Mouse (Mus musculus) right cerebral cortex, adult 2 months (tissue): Measurements from ENCODE around the gene 4931422A03Rik.

Source experiments
- DNase-seq, 2 experiments: peaks; one replicate each; pipeline ENCODE4 v3.0.0; 2021 to 2022; ENCODE audit warnings: low spot score in 2 of 2

The 4931422A03Rik gene

DNA sequence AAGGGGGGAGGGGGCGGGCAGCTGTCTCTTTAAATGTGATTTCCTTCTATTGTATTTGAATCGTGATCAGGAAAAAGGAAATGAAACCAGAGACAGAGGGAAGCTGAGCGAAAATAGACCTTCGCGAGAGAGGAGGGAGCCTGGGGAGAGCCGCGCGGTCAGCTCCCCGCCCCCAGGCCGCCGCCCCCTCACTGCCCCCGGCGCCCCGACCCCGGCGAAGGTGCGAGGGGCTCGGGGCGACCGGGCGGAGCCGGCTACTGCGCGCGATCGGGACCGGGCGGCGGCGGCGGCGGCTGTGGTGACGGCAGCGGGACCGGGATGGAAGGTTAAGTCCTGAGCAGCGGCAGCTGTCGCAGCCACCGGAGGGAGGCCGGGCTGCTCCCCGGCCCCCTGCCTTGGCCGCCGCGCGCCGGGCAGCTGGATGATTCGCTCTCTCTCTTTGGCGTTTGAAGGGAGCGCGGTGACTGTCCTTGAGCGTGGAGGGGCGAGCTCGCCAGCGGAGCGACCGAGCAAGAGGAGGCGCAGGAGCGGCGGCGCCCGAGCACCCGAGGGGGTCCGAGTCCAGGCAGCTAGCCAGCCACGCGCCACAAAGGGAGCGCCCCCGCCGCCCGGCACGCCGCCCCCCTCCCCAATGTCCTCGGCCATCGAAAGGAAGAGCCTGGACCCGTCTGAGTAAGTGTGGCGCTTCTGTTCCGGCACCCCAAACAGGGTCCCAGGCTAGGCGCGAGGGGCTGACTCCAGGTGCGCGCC lies 57.9 kb downstream of the 4931422A03Rik start:
- peak in 1 of 2 experiments; percentile 22 for DNase-seq

DNA sequence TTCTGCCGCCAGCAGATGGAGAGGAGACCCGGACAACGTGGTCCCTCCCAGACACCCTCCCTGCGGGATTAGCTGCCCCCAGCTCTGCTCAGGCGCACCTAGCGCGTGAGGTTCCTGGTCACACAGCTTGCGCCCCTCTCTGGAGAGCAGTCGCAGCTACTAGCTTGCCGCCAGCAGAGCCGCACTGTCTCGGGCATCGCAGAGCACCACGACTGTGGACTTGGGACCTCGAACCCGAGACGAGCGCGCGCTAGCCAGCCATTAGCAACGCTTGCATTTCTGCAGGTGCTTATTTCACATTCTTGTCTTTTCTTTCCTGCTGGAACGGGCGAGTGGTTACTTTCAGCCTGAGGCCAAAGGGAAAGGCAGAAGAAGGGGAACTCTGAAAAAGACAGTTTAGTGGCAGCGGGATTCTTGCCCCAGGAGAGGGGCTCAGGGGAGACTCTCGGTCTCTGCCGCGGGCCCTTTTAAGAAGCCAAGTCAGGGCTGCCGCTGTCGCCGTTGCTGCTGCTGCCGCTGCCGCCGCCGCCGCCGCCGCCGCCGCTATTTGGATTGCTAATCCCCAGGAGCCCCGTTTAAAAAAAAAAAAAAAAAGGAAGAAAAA lies 58.6 kb downstream of the 4931422A03Rik start:
- DNase-seq = peak; percentile 66 to 68

DNA sequence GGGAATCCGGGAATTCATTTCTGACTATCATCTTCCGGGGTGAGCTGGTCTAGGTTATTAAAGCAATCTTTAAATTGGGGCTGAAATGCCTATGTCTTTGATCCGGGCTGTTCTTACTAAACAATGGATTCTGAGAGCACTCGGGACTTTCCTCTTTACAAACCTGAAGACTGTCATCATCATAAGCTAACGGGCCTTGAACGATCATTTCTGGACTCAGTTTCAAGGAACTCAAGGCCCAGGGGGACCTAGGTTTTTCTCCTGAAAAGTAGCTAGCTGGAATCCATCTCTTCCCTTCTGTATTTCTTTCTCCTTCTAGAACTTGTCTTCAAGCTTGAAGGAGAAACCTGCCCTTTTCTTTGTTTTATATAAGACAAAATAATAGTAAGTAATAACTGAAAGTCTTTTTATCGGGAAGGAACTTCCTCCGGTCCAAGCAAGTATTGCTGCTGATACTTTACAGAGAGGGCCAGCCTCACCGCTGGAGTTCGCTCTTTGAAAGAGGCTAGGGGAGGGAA lies 59.2 kb downstream of the 4931422A03Rik start:
- no peak for DNase-seq

DNA sequence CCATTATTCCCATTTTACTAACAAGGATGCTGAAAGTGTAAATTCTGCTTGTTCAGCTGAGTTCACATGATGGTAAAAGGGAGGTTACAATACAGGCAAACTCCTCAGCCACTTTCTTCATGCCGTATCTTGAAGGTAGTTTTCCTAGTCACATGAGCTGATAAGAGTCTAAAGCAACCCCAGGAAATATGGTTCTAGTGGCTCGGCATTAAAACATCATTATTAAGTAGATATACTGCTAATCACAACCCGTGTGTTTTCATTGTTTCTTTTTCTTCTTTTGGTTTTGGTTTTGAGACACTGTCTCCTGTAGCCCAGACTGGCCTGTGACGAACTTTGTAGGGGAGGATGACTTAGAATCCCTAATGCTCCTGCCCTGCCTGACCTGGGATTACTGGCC lies 60.0 kb downstream of the 4931422A03Rik start:
- DNase-seq = no peak

DNA sequence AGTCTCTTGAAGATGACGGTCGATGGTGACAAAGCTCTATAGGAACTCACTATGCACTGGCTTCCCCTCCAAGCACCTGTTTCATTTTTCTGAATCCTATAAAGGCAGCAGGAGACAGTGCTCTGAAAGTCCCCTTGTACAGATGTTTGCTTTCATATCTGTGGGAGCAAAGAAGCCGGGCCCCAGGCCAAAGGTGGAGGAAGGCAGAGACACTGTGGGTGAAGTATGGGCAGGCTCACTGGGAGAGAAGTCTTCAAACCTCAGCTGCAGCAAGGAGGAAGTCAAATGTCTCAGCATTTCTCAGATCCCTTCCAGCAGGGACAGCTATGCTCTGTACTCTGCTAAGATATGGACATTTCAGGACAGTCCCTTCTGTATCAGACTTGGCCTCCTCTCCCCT lies 62.8 kb downstream of the 4931422A03Rik start:
- no peak for DNase-seq

DNA sequence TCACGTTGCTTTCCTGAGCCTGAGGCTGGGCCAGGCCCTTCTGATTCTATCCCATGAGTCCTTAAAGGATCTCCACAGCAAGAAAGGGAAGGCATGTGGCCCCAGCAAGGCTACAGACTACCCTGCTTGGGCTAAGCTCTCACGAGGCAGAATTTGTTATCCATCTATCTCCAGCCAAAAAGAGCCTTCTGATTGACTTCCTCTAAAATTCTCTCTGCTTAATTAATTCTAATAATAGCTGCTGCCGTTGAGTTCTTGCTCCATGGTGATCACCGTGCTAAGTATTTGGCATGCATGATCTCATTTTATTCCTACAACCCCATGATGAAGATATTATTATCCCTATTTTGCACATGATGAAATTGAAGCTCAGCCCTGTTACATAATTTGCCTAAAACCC lies 65.8 kb downstream of the 4931422A03Rik start:
- DNase-seq = no peak

DNA sequence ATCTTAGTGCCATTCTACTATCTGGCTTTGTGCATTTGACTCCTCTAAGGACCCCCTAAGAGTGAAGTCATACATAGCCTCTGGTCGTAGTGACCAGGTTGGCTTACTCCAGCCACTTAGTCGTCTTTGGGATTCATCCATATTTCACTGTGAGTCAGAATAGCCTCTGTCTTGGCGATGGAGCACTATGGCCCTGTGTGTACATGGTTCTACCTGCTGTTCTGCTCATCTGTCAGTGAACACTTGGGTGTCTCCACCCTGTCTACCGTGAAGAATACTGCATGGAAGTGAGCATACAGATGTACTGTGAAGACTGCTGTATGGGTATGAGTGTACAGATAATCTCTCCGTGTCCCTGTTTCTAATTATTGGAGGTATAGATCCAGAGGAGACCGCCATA lies 68.6 kb downstream of the 4931422A03Rik start:
- no peak for DNase-seq

DNA sequence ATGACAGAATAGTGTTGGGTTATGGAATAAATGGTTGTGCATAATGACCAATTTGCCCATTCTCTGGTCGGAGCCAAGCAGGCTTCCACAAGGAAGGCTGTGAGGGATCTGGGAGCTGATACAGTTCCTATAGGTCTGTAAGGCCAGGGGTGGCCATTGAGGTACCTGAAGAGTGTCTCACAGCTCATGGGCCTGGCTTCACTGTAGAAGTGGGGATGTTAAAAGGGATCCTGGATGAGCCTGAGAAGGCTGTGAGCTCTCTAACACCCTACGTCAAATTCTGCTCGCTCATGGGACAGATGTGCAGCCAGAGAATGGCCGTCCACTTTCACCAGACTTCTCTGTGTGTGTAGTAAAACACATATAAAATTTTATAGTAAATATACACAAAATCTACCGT lies 69.1 kb downstream of the 4931422A03Rik start:
- no peak for DNase-seq

DNA sequence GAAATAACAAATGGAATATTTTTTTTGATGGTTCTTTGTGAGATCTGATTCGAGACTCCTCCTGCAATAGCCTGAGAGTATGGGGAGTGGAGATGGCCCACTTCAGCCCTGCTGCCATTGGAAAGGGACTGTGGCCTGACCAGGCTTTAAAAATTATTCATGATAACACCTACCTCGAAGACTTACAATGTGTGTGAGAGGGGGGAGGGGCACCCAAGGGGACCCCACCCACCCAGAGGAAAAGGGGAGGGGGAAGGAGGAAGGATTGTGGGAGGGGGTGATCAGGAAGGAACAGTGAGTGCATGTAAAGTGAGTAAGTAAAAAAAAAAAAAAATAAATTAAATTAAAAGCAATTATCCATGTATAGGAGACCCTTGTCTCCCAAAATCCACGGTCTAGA lies 69.5 kb downstream of the 4931422A03Rik start:
- DNase-seq = no peak

DNA sequence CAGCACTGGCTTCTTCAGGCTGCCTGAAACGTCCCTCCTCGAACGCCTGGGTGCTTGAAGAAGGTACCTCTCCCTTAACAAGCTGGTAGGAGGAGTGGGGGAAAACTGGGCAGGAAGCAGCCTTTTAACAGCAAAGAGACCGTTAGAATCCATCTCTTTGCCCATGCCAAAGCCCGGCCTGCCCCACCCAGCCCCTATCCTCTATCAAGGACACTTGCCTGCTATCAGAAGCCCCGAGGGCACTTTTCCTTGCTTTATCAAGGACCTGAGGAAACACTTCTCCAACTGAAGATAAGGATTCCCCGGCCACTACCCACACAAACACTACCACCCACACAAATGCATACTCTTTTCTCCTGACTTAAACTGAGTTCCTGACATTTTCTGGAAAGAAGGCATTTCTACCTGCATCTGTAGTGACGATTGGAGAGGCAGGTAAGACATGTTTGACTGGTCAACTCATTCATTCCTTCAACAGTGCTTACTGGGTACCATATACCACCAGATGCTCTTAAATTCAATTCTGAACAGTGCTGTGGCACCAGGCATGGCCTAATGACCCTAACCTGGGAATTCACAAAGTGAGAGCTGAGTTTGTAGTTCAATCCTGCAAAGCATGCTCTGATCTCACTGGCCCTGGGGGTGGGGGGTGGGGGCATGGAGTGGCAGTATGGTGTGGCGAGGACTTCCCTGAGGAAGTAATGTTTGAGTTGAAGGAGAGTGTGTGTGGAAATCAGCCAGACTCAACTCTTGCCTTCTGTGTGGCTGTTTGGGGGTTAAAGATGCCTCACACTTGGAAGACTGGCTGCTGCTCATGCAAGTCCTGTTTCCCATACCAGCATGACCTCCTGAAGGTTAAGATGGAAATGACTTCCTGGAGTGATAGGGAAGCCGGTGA lies 70.3 kb downstream of the 4931422A03Rik start, which contains the start of gene Lmo2:
Lmo2 (plus strand) TSS at position 338 of the 898 bp plus-strand sequence.
- DNase-seq = no peak

DNA sequence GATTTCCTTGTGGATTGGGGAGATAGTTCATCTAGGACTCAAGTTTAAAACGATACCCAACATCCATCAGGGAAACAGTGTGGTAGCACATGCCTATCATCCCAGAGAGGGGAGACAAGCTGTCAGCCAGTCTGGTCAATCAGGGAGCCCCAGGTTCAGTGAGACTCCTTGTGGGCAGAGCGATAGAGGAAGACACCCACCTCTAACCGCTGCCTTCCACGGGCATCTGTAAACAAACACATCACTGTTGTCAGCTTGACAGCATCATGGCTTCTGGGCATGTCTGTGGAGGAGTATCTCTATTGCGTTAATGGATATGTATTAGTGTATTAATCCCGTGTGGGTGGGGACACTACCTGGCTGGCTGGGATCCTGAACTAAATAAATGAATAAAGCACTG lies 71.3 kb downstream of the 4931422A03Rik start:
- no peak for DNase-seq

DNA sequence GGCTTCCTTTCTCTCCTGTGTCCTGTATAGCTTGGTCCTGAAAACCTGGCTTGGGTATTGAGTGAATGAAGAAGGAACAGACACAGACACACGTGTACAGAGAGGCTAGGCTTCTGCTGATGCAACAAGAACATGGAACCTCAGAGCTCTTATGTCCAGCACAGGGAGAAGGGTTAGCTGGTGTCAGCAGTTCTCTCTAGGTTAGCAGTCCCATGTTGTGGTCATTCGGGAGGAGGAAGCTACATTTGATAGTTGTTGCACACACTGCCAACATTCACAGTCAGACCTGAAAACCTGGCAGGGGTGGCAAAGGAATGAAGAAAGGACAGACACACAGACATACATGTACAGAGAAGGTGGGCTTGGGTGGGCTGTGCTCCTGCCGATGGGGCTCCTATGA lies 72.4 kb downstream of the 4931422A03Rik start:
- DNase-seq = no peak

DNA sequence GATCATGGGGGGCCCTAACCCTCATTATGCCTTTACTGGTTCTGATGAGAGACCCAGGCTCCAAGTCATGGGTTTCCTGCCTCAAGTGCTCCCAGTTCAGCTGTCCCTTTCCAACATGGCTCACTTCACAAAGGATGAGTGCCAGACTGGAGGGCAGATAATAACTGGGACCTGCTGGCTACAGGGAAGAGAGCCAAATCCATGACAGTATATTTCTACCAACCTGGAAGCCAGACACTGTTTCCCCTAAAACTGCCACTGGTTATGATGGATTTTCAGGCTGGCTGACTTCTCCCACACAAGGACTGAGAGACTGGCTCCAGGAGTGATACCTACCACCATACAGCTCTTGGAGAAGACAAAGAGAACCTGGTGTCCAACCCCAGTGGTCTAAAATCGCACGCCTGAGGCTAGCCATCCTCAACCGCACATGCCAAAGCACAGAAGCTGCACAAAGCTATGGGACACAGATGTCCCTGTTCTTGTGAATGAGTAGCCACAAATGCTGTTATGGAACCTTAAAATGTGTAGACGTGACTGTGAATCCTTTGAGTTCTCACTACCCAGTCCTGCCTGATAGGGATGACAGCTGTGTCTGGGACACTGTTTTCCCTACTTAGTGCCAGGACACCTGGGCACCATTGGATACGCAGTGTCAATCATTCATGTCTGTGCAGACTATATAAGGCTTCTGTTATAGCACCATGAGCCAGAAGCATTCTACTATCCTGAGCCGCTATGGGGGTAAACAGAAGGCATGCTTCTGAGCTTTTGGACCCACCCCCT lies 74.9 kb downstream of the 4931422A03Rik start:
- DNase-seq = no peak

DNA sequence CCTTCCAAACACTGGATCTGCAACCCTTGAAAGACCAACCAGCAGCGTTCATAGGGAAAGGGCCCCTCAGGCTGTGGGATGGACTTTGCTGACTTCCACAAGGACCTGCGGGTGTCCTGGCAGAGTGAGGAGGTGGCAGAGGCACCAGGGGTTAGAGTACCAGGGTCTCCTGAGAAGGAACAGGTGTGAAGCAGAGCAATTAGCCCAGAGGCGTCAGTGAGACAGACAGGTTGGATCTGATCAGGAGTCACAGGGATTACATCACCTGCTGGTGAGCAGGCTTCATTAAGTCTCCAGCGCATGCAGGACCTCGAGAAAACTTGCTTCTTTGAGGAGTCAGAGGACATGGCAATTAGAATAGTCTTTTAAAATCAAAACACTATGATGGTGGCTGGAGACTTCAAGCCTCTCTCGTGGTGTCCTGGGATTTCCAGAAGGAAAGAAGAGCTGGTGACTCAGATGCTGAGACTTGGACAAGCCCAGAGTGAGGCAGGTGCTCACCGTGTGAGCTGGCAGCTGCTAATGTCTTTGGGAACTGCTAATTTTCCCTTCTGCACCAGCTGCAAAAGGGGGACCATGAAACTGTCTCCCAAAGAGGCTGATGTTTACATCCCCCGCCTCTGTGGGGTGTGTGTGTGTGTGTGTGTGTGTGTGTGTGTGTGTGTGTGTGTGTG lies 80.0 kb downstream of the 4931422A03Rik start:
- DNase-seq = no peak

DNA sequence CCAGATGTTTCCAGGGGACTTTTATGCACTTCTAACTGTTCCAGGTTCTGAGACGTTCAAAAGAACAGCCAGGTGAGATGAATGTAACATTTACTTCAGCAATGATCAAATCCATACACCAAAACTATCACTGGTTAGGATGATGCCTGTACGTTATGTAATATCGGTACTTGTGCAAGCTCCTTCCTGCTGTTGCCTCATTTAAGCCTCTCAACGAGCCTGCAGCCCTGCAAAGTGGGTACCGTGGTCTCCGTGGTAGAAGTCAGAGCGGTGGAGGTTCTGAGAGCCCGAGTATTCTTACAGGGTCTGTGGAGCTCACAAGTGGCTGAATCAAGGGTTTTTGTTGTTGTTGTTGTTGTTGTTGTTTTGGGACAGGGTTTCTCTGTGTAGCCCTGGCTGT lies 81.3 kb downstream of the 4931422A03Rik start:
- DNase-seq = no peak

DNA sequence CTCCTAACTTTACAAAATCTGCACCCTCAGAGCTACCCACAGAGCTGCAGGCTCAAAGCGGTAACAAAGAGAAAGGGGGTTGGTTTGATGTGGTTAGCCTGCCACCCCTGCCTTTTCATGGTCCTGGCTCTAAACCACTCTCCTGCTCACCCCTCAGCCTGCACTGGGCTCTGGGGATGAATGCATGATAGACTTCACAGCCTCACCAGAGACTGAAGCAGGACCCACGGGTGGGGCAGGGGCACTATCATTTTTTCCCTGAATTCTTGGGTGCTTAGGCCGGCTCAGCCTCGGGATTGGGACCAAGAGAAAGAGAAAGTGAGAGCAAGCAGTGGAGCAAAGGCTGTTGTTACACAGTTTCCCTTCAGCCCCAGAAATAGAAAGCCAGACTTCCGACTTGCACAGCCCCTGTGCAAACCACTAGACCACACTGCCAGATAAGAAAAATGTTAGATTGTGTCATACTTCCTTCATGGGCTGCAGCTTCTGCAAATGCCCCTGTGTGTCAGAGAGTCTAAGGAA lies 82.5 kb downstream of the 4931422A03Rik start:
- DNase-seq = no peak

DNA sequence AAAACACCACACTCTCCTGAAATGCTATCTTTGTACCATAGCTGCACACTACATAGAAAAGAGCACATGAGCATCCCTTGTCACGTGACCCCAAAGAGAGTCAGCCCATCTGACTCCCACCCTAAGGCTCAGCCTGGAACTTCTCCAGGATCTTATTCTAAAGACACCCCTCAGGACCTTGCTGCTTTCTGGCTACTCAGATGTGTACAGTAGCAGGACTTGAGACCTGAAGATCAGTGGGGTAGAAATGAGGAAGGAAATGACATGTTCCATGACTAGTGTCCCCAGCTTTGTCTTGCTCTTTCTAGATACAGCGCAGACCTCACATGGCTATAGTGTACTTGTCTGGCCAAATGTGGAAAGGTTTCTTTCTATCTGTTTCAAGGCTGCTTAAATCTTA lies 83.3 kb downstream of the 4931422A03Rik start:
- DNase-seq = no peak

DNA sequence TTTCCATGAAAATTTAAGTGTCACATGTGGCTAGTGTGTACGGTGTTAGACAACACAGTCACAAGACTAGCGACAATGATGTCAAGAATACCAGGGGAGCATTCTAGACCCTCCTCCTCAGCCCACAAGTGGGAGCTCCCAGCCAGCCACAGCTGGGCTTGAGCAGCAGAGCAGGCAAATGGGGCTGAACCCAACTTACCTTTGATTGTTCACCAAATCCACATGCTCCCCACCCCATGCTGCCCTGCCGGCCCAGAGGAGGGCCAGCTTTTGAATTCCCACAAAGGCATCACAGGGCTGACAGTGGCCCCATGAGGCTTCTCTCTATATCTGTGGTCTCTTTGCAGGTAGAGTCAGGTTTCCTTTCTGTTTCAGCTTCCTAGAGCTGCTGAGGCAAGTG lies 87.1 kb downstream of the 4931422A03Rik start:
- no peak for DNase-seq

DNA sequence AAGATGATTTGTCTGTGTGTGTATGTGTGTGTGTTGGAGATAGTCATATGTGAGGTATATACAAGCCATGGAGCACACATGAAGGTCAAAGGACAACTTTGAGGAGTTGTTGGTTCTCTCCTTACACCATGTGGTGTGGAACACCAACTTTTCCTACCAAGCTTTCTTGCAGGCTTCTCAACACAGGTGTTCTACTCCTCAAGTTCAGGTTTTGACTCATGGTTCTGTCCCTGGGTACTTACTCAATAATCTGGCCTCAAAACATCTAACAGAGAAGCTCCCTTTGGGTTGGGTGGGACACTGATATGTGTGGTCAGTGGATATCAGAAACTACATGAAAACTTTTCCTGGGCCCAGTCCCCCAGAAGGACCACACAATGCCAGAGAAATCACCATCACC lies 89.2 kb downstream of the 4931422A03Rik start:
- DNase-seq = no peak

DNA sequence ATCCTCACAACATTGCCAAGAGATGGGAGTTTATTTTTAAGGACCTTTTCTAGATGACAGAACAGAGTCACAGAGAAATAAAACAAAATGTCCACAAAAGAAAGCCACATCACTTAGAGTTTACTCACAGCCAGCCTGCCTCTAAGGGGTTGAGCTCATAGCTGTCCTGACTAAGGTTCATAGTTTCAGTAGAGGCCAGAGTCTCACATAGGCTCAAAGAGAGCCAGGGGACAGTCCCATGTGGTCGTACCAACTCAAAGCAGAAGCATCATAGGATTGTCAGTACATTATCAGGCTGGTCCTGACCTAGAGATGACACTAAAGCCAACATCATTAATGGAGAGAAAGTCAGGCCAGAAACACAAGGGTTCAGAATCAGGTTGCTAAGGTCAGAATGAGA lies 89.6 kb downstream of the 4931422A03Rik start:
- DNase-seq = no peak

DNA sequence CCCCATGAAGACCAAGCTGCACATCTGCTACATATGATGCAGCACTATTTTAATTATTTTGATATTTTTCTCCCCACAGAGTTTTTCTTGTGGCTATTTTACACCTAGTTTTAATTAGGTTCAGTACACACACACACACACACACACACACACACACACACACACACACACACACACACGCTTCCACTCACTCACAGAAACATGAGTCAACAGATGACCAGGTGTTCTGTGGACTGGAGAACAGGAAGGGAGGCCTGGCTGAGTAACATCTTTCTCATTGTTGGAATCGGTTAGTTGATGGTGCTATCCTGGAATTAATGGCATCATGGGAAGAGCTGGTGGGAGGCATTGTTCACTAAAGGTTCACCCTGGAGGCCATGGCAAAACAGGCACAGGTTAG lies 90.5 kb downstream of the 4931422A03Rik start:
- DNase-seq = no peak
